Mouse (Mus musculus) thymus, postnatal 25 days (tissue): Measurements from ENCODE around the gene Prss47.

Source experiments
- DNase-seq: peaks from one replicate; pipeline ENCODE4 v3.0.0; 2022

Gene Prss47

DNA sequence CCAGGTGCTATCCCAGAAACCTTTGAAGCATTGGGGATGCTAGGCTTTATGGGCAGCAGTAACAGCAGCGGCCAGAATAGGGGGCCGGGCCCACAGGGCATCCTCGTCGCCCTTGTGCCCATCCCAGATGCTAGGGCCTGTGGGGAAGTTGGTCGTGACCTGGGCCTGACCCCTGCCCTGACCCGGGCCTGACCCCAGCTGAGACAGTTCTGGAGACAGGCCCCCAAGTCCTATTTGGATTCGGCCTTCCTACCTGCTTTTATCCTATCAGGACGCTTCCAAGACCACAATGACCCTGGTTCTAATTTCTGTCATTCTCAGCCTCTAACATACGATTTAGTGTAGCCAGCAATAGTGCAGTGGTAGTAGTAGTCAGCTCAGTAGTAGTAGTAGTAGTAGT is at the start of gene Prss47:
Gene Prss47, minus strand, starts transcription at position 101 of the 400 bp plus-strand sequence.
- DNase-seq = no peak

DNA sequence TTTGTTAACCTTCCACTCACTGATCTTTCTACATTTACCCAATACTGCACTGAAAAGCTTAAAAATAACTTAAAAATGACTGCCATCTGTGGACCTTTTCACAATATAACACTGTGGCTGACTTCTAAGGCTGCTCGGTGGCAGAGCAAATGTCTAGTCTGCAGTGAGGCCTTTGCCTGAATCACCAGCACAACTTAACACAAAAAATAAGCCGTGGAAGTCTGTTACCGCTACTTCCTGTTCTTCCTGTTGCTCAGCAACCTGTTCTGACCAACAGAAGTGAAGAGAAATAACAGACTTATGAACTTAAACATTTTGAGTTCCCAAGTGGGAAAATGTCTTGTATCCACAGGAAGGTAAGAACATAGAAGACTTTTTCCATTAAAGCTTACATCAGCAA is 48.7 kb upstream of the Prss47 start:
- DNase-seq = no peak

- DNase-seq = no peak
Observed at GRCm38 (mm10) chr13:65100678-65101077, 48.1 kb upstream of the Prss47 start.

GRCm38 (mm10) chr13:65097018-65097417 is 44.5 kb upstream of the Prss47 start:
- no peak for DNase-seq

GRCm38 (mm10) chr13:65095923-65096322 is 43.4 kb upstream of the Prss47 start:
- no peak for DNase-seq

DNA sequence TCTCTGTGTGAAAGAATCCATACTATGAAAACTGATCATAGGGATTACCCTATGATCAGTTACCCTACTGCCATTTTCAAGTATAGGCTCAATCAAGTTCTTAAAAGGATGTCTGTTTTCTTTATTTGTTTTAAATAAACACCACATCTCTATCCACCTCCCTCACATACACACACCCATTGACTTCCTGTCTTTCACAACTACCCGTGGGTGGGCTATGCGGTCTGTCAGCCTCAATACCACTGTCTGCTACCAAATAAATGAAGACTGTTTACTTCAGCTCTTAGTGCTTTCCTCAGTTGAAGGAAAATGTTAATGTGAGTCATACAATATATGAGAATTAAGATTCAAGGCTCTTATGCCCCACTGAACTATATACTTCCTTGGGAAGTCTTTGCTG is 17.4 kb upstream of the Prss47 start:
- no peak for DNase-seq

DNA sequence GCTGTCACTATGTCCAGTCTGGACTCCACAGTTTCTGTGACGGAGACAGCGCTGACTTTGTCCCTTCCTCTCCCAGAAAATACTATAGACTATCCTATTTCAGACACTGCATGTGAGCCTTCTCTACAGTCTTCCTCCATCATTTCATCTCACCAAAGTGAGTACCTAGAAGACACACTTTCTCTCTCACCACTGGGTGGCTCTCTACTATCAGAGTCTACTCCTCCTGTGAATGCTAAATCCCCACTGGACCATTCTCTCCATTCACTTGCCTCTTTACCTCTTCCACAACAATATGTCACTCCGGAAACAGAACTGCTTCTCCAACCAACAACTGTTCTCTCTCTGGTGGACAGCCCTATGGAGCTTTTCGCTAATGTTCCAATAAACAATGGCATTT is 17.5 kb downstream of the Prss47 start:
- no peak for DNase-seq

- no peak for DNase-seq
Observed at GRCm38 (mm10) chr13:65032758-65033157, 19.8 kb downstream of the Prss47 start, which contains the start of gene Spata31d1c. Spata31d1c (plus strand) TSS chr13:65033058.

- DNase-seq = no peak
Observed at GRCm38 (mm10) chr13:65011052-65011738, 41.4 kb downstream of the Prss47 start.

DNA sequence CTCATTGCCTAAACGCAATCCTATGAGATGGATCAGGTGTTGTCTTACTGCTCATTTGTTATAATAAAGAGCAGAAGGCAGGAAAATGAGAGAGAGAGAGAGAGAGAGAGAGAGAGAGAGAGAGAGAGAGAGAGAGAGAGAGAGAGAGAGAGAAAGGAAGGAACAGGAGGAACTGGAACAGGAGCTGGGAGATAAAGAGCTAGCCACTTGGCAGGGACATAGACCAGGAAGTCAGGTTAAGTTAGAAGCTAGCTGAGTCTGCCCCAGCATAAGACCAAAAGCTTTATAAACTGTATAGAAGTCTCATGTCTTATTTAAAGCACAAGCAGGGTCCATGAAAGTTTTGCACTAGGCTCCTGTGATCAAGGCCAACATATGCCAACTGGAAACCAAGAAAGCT is 44.6 kb downstream of the Prss47 start:
- DNase-seq = no peak

DNA sequence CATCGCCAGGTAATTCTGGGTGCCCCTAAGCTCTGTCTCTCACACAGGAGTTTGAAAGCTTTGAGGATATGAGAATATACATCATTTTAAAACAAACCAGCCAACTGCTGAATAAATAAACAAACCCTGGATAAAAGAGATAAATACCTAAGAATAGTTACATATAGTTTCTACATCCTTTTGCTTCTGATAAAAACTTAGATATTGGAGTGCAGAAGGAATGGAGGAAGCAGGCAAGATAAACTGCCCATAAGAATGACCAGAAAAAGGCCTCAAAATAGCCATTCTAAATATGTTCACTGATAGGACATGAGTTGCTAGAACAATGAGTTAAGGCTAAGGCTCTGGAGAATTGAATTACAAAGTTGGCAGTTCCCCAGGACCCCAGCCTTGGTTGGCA is 45.8 kb downstream of the Prss47 start:
- no peak for DNase-seq

DNA sequence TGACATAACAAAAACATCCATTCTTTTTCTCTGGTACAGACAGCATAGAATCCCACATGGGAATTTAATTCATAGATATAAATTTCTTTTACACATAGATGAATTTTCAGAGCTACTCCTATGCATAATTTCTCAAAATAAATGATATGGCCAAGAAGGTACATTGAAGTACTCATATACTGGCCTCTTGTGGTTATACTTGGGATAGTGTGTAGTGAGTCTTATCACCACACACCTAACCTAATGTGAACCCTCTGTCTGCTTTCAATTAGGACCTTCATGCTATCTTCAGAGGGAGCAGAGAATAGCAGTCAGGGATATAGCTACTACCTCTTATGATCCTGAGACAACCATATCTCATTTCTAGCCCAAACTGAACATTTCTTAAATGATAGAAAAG is 47.1 kb downstream of the Prss47 start:
- DNase-seq = no peak
